Mouse (Mus musculus): Measurements from ENCODE around the gene Vsig10l. TPM values are rescaled to one million over a fixed set of nuclear protein-coding genes. Genes with fewer than 3 reads are reported as not detected.

Vsig10l gene
- total RNA-seq, 4 experiments from 2014 or later = 1.4 to 2.3 (median 2.0) TPM

- no peak for DNase-seq (ENCODE audit: low spot score in 2 of 2)
Observed at GRCm38 (mm10) chr7:43518341-43518740, 55.4 kb downstream of the Vsig10l start.

Small RNAs within 50 kb of the gene (microRNA-seq; reads per million reads assigned to microRNA genes)
- 0.44 to 1.1 reads per million in 2 experiments for gene Mir7051

Other genes with a start within 250 kb of the Vsig10l start
- 10 to 100 TPM; 17.8 to 22.0 (median 20.3) TPM for gene Zfp715, start 149.9 kb upstream of the Vsig10l start, total RNA-seq (2022)
- 1 to 10 TPM in 2 of 4 experiments, under 1 TPM in 2; 0.46 to 2.1 (median 1.4) TPM for gene Siglecf, start 111.8 kb upstream of the Vsig10l start, total RNA-seq (2022)
- under 1 TPM in 3 of 4 experiments, not detected in 1; 0.07 to 0.84 (median 0.13) TPM for gene Siglecg, start 54.9 kb upstream of the Vsig10l start, total RNA-seq (2022)
- not detected for gene Lim2, start 35.5 kb upstream of the Vsig10l start, total RNA-seq (2022)
- not detected for gene Nkg7, start 26.1 kb upstream of the Vsig10l start, total RNA-seq (2022)
- not detected for gene Cldnd2, start 22.4 kb upstream of the Vsig10l start, total RNA-seq (2022)
- 10 to 100 TPM; 52.0 to 61.0 (median 58.8) TPM for gene Etfb, start 19.1 kb upstream of the Vsig10l start, total RNA-seq (2022)
- gene Gm45233, start 19.0 kb upstream of the Vsig10l start, total RNA-seq (2022) = 1 to 10 TPM in 1 of 4 experiments, under 1 TPM in 1, not detected in 2; 0.64 to 2.2 TPM
- 10 to 100 TPM; 24.9 to 27.1 (median 25.8) TPM for gene Iglon5, start 26.9 kb downstream of the Vsig10l start, total RNA-seq (2022)
- gene 4931406B18Rik, start 42.8 kb downstream of the Vsig10l start, total RNA-seq (2022) = not detected
- 10 to 100 TPM in 1 of 4 experiments, 1 to 10 TPM in 3; 5.0 to 11.8 (median 7.3) TPM for gene Cd33, start 81.3 kb downstream of the Vsig10l start, total RNA-seq (2022)
- gene Zfp658, start 99.1 kb downstream of the Vsig10l start, total RNA-seq (2022) = 1 to 10 TPM; 3.8 to 6.1 (median 4.7) TPM
- 10 to 100 TPM; 17.8 to 18.8 (median 18.2) TPM for gene Zfp719, start 116.5 kb downstream of the Vsig10l start, total RNA-seq (2022)
- gene Zfp819, start 144.0 kb downstream of the Vsig10l start, total RNA-seq (2022) = under 1 TPM; 0.26 to 0.35 (median 0.29) TPM
- not detected for gene Ceacam18, start 171.6 kb downstream of the Vsig10l start, total RNA-seq (2022)
- 1 to 10 TPM; 1.1 to 1.3 (median 1.3) TPM for gene Siglece, start 197.0 kb downstream of the Vsig10l start, total RNA-seq (2022)
- 1 to 10 TPM; 7.9 to 9.9 (median 9.3) TPM for gene Ctu1, start 208.9 kb downstream of the Vsig10l start, total RNA-seq (2022)
- gene Klk14, start 227.3 kb downstream of the Vsig10l start, total RNA-seq (2022) = not detected
- not detected for gene Klk13, start 249.4 kb downstream of the Vsig10l start, total RNA-seq (2022)

Data from left cerebral cortex, adult 8-10 months (tissue).